Mouse (Mus musculus): Measurements from ENCODE around the gene Abhd2.

Gene Abhd2

GRCm38 (mm10) chr7:79375594-79375993, 102.6 kb downstream of the Abhd2 start:
- DNase-seq (ENCODE audit: low spot score in 2 of 2): no peak

- no peak for DNase-seq (ENCODE audit: low spot score in 2 of 2)
These were observed 103.7 kb downstream of the Abhd2 start for GRCm38 (mm10) chr7:79376516-79377275.

DNA sequence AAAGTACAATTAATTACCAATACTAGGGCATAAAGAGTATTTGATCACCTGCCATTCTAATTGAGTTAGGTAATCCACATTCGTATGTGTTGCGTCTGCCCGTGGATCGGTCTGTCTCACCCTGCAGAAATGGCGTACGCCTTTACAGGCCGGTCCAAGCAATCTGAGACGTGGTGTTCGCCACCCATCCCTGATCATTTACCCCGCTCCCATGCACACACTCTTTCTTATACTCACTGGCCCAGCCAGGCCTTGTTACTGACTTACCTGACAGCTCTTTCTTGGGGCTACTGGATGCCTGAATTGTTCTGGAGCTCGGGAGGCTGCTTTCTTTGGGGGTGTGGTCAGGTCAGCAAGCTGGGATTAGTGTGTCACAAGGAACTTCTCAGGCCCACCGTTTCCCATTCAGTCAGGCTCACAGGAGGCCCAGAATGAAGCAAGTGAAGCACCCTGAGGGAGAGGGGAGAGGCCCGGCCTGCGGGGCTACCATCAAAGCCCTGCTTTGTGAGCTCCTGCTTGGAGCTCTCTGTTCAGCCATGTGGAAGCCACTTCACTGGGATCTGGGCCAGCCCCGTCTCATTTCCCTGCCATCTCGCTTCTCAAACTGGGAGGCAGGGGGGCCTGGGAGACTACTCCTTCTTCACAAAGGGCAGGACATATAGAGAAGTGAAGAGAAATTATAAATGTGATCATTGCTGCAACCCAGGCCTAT, 113.6 kb downstream of the Abhd2 start, which contains the start of gene Rlbp1:
Gene Rlbp1 (minus strand): TSS at position 627 of the 712 bp plus-strand sequence.
- no peak for DNase-seq (ENCODE audit: low spot score in 2 of 2)

GRCm38 (mm10) chr7:79387140-79387539, 114.1 kb downstream of the Abhd2 start:
- no peak for DNase-seq (ENCODE audit: low spot score in 2 of 2)

GRCm38 (mm10) chr7:79387991-79388390, 115.0 kb downstream of the Abhd2 start:
- no peak for DNase-seq (ENCODE audit: low spot score in 2 of 2)

- DNase-seq (ENCODE audit: low spot score in 2 of 2): no peak
These were observed 115.7 kb downstream of the Abhd2 start for GRCm38 (mm10) chr7:79388671-79389206.

DNA sequence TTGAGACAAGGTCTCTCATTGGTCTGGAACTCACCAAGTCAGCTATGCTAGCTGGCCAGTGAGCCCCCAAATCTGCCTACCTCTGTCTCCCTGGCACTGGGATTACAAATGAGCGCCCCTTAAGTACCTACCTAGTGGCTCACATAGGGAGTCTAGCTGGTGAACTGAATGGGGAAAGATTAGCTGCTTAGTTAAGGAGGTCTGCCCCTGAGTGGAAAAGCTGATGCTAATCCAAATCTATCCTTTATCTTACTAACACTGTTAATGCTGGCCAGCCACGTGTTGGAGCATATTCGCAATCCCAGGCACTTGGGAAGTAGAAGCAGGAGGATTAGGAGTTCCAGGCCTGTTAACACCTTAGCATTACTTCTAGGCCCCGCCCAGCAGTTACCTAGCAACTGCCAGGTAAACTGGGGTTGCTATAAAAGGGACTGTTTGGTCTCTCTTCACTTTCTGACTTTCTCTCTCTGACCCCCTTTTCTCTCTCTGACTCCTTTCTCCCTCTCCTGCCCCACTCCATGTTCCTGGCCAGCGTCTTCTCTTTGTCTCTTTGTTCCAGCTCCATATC, 117.2 kb downstream of the Abhd2 start:
- DNase-seq (ENCODE audit: low spot score in 2 of 2): no peak

GRCm38 (mm10) chr7:79391471-79391870, 118.5 kb downstream of the Abhd2 start:
- DNase-seq (ENCODE audit: low spot score in 2 of 2): no peak

DNA sequence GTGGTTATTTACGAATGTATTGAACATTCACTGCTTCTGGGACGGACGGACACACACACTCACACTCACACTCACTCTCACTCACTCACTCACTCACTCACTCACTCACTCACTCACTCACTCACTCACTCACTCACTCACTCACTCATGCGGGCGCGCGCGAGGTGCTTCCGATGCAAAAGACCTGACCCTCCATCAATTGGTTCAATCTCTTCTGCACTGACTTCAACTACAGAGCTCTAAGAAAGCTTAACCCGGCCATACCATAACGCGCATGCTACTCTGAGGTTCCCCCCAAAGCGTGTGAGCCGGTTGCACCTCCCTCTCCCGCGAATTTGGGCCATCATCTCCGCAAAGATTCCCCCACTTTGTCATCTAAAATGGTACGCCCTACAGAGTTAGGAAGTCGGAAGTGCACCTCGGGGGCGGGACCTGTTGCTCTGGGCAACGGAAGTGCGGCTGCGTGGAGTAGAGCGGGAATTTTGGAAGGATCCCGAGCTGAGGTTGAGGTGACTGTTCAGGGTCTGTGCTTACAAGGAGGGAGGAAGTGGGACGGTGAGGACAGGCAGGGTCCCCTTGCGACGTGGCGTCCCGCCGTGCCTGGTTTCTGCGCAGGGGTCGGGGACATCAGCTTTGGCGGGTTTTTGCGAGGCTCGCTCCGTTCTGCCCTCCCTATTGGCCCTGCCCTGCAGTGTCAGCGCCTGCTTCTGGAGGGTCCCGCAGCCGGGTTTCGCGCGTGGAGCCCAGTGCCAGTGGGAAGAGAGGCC, 119.1 kb downstream of the Abhd2 start, which contains the start of gene Fanci:
Gene Fanci (plus strand): TSS at position 47 of the 767 bp plus-strand sequence.
- peak; percentile 87 to 94 for DNase-seq (ENCODE audit: low spot score in 2 of 2)

DNA sequence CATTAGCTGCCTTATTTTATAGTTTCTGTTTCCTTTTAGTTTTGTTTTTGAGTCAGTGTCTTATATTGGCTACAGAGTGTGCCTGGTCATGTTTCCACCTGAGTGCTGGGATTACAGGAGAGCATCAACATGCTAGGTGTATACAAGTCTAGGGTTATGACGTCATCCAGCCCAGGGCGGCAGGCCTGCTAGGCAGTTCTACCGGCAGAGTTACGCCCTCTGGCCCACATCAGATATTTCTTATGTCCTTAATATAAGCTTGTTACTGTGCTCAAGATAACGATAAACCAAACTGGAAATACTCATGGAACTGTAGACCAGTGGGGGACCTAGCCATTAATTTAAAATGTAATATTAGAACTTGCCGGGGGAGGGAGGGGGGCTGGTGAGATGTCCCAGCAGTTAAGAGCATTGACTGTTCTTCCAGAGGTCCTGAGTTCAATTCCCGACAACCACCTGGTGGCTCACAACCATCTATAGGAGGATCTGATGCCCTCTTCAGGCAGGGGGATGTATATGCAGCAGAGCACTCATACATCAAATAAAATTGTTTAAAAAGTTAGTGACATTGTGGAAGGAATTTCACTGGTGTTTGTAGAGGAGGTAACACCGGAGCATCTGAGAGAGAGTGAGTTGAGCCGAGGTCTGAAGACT, 120.0 kb downstream of the Abhd2 start:
- peak in 1 of 2 experiments; percentile 32 for DNase-seq (ENCODE audit: low spot score in 2 of 2)

- no peak for DNase-seq (ENCODE audit: low spot score in 2 of 2)
These were observed 120.9 kb downstream of the Abhd2 start for GRCm38 (mm10) chr7:79393924-79394323.

GRCm38 (mm10) chr7:79394666-79395065, 121.7 kb downstream of the Abhd2 start:
- DNase-seq (ENCODE audit: low spot score in 2 of 2): no peak

DNA sequence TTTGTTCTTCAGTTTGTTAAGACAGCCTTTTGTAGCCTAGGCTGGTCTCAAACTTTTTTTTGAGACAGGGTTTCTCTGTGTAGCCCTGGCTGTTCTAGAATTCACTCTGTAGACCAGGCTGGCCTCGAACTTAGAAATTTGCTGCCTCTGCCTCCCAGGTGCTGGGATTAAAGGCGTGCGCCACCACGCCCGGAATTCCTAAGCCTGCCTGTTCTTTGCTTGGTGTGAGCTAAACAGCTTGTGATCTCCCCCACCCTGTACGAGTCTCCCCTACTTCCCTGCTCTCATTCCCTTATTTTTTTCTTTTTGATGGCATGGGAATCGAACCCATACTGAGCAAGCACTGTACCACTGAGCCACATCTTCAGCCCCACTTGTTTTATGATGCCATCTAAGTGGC, 122.2 kb downstream of the Abhd2 start:
- no peak for DNase-seq (ENCODE audit: low spot score in 2 of 2)

GRCm38 (mm10) chr7:79397446-79397963, 124.5 kb downstream of the Abhd2 start:
- no peak for DNase-seq (ENCODE audit: low spot score in 2 of 2)

DNA sequence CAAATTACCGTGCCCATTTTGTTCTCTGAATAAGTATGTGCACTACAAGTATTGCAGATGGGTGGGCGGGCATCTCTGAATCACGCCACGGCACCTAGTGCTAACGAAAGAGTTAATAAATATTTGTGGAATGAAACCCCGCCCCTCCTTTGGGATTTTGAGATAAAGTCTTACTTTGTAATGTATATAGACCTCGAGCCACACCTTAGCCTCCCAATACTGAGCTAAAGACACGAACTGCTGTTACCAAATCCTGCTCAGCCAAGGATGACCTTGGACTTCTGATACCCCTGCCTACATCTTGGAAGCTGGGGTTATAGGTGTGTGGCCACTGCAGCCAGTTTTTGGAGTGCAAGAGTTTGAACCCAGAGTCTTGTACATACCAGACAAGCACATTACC, 125.4 kb downstream of the Abhd2 start:
- DNase-seq (ENCODE audit: low spot score in 2 of 2): no peak

DNA sequence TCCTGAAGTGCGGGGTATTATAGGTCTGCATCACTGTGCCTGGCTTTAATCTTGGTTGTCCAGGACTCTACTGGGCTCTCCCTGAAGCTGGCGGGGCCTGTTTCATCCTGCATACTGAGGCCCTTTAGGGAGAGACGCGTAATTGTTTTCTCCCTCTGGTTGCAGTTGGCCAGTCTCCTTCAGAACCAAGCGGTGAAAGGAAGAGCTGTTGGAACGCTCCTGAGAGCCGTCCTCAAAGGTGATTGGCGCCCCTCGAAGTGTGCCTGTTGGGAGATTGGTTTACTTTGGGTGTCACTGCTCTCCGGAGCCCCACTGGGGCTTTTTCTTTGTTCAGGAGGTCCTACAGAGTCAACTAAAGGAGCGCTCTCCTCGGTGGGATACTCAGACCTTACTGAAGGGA, 126.0 kb downstream of the Abhd2 start:
- DNase-seq (ENCODE audit: low spot score in 2 of 2): no peak

DNA sequence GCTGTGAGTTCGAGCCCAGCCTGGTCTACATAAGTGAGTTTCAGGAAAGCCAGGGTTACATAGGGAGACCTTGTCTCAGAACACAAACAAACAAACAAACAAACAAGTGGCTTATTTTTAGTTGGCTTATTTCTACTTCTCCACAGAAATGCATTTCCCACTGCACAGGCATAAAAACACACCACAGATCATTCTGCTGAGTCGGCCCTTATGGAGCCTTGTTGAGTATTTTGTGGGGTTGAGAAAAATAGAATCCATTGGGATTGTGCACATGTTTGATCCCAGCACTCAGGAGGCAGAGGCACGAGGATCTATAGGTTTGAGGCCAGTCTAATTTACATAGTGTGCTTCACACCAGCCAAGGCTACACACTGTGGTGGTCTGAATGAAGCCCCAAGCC, 127.3 kb downstream of the Abhd2 start:
- DNase-seq (ENCODE audit: low spot score in 2 of 2): no peak

- no peak for DNase-seq (ENCODE audit: low spot score in 2 of 2)
These were observed 141.7 kb downstream of the Abhd2 start for GRCm38 (mm10) chr7:79414449-79415375.
